Mouse (Mus musculus) testis, adult 2 months (tissue): ENCODE results near the gene Mag.

Experiments used
- CTCF ChIP-seq: fragments of 200-500 bp; IDR thresholded peaks from 2 replicates; pipeline ENCODE4 v1.5.1; 2012; ENCODE audit warnings: low read depth, mild to moderate bottlenecking, inconsistent platforms, low read length, moderate library complexity; ENCODE audit not compliant: control insufficient read depth, insufficient read depth, insufficient replicate concordance
- POLR2A ChIP-seq: fragments of 200-500 bp; IDR thresholded peaks from 2 replicates; pipeline ENCODE4 v1.6.1; 2012; ENCODE audit warnings: low read depth, mild to moderate bottlenecking, inconsistent platforms, low read length, moderate library complexity; ENCODE audit not compliant: control insufficient read depth

GRCm38 (mm10) chr7:30851421-30851820, 63.3 kb downstream of the Mag start:
- TF ChIP-seq CTCF: no peak
- TF ChIP-seq POLR2A: no peak
